Mouse (Mus musculus): ENCODE results near the gene Cers3.
A peak's percentile ranks its signal among the peaks of the same experiment; 100 is the strongest.

The Cers3 gene

DNA sequence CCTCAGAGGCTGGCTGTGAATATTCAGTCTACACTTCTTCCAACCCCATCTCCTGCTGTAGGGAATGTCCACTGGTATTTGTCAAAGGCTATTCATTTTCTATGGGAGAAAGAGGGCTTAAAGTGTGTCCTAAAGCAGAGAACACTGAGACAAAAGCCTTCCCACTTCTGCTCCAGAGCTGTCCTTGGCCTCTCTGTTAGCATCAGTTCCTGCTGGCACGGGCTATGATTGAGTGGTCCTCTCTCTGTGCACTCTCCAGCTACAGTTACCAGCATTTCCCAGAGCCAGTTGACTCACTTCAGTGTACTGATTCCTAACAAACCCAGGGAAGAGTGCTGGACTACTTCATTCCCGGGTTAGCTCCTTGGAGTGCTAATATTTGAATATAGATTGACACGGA lies 43.2 kb downstream of the Cers3 start:
- no peak for DNase-seq

DNA sequence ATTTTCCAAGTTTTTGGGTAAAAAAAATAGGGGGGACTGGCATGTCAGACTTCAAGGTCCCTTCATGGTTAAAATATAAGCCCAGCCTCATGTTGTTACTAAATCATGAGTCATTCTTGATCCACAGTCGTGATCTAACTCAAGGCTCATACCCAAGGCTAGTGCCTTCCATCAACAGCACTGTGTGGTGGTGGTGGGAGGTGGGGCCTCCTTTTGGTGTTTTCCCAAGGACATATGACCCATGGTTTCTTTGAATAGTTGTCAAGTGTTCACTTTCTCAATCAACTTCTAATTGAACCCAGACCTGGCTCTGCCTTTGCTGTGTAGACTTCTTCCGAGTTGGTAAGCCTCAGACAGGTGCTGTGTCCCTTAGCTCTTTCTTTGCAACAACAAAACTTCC lies 44.5 kb downstream of the Cers3 start:
- no peak for DNase-seq

DNA sequence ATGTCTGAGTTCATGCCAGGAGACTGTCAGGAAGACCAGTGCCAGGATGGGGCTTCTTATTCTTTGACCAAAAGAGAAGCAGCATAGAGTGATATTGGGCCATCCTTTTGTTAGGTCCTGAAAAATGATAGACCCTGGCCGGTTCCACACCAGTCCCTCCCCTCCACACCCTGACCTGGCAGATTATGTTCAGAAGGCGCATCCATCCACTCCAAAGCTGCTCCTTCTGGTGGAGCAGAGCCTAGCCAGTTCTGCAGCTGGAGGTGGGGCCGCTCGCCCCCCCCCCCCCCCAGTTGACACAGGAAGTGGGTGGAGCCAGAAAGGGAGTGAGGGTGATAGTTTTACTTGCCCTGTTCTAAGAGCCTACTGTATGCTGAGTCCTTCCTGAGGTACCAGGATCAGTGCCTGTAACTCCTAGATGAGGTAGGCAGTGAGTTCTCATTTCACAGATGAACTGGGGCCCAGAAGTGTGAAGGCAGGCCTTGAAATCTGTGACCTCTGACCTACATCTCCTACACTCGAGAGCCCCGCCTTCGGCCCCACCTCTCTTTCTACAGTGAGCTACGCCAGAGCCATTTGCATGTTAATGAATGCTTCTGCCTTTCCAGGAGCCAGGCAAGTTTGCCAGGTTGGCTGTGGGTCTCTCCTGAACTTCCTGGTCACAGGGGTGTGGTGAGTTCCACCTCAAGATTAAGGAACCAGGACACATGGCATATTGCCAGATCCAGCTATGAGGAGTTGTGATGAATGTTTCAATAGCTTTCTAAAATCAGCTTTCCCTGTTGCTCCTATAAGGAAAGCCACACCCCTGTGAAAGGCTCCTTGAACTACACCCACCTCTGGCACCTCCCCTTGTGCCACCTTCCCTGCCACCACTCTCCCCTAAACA lies 46.8 kb downstream of the Cers3 start:
- DNase-seq = no peak

DNA sequence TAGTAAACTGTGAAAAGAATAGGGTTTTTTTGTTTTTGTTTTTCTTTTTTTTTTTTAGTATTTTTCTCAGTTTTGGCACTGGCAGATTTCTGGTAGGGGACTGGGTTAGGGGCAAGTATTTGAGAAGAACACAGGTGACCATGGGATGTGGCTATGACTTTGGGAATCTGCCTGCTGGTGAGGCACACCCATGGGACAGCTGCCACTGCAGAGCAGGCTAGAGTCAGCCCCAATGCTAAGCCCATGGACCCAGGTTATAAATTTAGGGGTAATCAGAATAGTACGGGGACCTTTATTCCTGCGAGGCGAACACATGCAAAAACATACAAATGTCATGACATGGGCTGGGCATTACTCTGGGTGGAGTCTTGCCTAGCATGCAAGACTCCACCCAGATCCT lies 47.7 kb downstream of the Cers3 start:
- no peak for DNase-seq

DNA sequence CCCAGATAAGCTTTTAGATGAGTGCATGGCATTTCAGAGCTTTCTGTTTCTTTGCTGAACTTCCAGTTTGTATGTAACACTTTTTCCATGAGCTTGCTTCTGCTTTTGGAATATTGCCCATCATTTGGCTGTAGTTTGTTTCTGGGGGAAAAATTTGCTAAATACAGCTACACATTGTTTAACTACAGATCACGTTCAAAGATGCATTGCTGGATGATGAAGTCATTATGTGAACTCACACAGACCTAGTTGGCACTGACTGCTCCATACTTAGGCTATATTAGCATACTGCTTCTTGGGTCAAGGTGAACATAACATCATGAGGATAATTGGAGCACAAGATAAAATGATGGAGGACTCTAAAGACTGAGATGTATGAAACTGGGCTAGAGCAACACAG lies 53.6 kb downstream of the Cers3 start:
- DNase-seq = no peak

DNA sequence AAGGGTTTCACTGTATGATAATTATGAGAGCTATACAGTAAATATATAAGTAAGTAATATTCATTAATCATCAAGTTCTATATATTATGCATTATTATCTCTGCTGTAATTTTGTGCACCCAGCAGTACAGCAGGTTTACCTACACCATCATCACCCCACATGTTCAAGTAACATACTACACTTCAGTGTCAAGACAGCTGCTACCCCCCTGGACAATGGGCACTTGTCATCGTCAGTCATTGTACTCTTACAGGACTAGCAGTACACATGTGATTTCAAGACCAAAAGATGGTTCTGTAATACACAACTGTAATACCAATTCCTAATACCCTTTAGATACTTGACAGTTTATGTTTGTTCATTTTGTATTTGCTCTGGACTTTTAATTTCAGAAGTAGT lies 54.0 kb downstream of the Cers3 start:
- DNase-seq = no peak

DNA sequence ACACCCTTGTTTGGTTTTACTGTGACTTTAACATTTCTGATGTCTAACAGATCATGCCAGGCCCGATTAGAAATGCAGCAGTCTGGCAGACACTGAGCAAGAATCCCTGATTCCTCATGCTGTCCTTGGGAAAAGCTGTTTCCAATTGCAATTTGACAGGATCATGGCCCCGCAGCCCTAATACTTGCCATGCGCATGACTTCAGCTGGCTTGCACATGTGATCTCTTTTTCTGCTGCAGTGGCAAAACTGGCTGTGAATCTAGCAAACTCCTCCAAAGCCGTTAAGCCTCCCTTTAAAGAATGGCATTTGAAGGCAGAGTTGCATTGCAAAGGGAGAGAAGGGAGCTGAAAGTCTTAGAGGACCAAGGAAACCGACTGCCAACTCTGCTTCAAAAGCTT lies 55.5 kb downstream of the Cers3 start:
- no peak for DNase-seq

DNA sequence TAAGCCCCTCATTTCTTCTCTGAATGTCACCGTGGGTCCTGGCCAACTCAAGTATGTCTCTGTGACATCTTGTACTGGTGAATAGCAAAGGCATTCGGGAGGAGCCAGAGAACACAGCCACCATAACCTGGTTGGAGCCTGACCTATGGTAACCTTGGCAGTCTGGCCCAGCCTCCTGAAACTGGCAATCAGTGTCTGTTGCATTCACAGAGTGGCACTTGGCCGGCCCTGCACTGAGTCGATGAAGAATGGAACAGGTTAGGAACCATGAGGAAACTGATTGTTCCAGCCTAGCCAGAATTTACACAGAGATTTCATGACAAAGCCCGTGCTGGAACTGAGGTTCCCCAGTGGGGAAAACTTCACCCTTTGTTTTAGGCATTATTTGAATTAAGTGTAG lies 57.5 kb downstream of the Cers3 start:
- no peak for DNase-seq

DNA sequence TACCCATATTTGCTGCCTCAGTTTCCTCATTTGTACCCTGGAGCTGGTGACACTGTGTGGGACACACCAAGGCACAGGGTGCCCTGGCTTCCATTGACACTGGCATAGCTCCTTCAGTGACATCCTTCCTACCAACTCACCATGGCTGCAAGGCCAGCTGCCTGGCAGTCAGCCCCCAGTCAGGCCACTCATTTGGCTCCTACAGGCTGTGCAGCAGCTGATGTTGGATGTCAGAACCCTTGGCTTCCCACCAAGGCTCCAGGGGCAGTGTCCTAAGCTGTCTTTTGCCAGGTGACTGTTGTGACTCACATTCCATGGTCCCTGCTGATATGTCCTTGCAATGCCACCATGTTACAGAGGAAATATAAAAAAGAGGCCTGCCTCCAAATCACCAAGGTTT lies 58.5 kb downstream of the Cers3 start:
- no peak for DNase-seq

DNA sequence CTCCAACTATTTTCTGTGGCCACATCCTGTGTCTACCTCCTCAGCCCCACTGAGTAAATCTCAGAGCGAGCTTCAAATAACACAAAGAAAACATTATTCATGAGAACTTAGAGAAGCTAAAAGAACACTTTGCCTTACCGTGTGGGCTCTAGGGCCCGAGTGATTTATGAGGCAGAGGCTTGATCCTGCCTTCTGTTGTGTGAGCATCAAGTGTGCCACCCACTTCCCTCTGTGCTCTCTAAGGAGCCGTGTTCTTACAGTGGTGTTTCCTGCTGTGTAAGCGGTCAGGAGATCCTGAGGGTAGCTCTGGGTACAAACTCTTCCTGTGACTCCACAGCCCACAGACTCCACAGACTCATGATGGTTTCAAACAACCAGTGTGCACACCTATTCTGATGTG lies 60.5 kb downstream of the Cers3 start:
- DNase-seq = no peak

DNA sequence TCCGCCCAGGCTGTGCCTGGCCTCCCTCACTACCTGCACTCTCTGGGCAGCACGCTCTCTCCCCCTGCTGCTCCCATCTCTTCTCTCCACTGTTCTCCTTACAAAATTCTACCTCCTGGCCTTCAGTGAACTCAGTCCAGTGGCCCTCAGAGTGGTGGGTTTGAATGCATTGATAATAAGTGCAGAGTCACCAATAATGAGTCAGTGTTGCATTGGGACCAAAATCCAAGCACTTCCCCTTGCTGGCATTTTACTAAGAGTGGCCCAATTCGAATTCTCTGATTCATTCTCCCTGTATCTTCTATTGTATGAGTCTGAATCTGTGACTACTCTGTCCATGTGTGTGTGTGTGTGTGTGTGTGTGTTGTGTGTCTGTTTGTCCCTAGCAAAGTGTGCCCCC lies 63.5 kb downstream of the Cers3 start:
- DNase-seq = no peak

DNA sequence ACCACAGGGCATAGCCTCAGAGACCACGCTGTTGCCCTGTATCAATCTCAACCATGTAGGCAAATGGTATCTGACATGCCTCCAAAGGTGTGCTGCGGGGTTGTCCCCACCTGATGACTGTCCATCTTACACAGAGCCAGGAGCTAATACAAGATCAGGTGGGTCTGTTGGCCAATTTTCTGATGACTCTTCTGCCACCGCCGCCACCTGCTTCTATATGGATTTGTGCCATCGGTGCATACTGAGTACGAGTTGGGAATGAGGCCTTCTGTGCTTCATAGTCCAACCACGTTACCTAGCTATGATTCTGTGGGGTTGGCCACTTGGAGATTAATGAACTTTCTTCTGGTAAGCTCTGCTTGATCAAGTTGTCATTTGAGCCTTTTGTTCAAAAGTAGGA lies 67.1 kb downstream of the Cers3 start:
- DNase-seq = no peak

DNA sequence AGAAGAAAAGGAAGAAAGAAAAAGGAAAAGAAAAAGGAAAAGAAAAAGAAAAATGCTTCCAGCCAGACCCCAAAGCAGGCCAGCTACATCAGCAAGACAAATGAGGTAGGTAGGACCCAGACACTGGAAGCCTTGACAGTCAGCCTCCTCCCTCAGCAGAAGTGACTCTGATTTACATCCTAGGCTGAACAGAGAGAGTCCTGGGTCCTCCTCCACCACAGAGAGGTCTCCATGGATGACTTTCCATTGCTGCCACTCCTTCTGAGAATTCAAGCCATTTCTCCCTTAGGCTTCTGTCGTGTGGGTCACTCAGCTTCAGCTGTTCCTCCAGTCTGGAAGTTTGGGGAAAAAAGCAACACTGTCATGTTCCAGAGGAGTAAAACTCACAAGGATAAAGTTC lies 68.0 kb downstream of the Cers3 start:
- DNase-seq = no peak

DNA sequence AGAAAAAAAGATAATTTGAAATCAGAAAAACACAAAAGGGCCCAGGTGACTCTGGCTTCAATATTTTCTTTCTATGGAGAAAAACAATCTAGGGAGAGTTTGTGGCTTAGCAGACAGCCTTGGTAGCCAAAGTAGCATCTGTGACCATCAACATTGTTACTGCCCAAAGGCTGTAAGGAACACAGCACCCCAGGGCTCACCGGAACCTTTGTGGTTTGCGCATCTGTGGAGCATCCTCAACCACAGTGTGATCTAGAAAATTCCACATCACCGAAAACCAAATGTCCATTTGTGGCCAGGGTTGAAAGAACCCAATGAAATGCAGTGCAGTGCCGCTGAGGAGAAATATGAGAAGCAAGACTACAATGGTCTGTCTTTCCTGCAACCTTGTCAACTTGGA lies 69.0 kb downstream of the Cers3 start:
- DNase-seq = no peak

DNA sequence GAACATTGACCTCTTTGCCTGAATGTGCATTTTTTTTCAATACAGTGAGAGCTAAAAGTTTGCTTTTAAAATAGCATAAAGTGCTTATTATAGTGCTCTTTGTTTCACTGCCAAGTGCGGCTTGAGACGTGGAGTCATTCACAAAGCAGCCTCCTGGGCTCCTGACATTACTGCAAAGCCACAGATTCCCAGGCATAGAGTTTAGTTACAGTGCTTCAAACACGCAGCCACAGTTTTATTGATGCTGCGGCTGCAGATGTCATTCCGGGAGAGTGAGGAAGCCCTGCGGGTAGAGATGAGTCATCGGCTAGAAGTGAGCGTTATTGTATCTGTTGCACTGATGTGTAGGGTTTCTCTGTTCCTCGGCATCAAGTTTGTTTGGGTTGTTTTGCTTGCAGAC lies 69.4 kb downstream of the Cers3 start:
- DNase-seq = no peak

DNA sequence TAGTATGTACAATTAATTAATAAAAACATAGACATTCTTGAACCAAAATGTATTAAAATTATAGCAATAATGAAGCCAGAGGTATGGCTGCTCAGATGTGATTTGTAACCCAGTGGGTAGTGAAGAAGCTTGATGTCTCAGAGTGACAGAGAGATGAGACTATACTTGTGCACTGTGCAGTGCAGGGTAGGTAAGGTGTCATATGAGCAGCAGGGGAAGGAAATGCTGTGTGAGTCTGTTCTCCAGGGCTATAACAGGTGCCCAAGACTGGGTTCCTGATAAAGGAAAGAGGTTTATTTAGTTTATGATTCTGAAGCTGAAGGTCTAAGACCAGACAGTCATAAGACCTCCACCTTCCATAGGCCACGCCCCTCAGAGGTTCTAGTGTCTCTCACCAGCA lies 69.9 kb downstream of the Cers3 start:
- no peak for DNase-seq

DNA sequence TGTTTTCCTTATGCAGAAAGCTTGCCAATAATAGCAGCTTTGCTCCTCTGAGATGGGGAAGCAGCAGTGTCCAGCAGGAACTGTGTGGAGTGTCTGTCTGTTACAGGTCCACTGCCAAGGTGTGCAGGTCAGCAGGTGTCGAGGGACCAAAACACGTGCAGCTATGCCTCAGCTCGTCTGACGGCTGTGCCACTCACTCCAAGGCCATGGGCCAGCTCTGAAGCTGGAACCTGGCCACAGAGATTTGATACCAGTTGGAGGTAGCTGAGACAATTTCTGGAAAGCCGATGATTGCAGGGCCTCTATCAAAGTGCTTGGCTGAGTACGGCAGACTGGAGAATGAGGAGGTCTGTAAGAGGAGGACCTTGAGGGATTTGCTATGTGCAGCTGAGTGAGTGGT lies 72.2 kb downstream of the Cers3 start:
- DNase-seq = no peak

DNA sequence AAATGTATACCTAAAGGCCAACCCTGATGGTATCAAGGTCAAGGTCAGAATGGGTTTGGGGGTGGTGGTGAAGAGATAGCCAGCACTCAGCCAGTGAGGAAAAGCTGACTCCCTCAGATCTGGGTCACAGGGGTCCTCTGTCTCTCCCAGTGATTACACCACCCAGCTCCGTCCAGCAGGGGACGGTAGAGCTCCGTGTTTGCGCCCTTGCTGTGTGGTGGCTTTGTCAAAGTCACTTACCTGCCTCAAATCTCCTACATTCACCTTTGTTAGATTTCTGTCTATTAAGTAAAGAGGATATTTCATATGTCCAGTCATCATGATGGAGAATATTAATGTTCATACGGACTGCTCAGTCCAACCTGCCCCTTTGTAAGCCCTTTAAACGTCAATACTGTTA lies 76.7 kb downstream of the Cers3 start:
- DNase-seq = no peak

DNA sequence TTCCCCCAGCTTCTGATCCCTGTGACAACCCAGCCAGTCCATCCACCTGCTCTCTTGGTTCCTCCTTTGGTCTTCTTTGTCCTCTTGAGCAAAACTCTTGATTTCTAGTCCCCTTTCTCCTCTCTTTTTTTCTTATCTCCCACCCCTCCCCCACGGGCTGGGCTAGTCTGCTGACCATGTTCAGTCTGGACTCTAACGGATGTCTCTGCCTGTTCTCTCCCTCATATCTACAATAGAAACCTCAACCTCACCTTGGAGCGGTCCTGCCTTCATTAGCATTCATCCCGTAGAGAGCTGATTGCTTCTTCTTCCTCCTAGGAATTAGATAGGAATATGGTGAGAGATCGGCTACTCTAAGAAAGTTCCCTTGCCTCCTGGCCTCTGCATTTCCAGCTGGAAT lies 87.5 kb downstream of the Cers3 start:
- DNase-seq = no peak

DNA sequence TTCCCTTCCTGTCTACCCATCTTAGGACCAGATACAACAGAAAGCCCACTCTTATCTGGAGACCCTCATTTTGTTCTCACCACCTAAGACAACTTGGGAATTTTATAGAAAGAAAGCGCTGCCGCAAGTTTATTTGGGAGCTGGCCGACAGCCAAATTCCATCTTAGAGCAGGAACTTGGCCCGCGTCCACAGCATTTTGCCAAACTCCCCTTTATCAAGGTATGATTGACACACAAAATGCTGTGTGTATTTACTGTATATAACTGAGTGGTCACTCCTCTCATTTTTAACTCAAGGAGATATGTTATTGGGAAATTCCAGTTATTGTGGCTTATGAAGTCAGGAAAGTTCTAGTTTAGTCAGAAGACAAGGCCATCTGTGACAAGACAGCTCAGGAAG lies 88.0 kb downstream of the Cers3 start:
- DNase-seq = no peak

DNA sequence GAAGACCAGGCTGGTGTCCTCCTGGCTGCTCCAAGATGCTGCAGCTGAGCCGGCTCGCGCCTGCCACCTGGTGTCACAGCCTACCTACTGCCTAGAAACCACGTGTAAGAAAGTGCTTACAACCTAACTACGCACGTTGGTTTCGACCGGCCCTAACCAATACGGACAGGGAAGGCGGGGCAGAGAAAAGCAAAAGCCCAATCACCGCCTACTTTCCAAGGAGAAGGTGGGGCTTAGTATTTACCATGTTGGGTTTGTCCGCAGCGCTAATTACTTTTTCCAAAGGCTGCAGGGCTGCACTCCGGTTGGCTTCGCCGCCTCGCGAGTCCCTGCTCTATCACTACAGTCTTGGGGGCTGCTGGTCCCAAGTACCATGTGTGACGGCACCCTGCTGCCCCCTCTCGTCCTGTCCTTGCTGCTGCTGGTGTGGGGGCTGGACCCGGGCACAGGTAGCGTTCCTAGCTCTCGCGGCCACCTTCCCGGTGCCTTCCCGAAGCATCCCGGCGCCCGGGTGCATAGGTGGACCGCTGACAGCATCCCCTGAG lies 96.2 kb downstream of the Cers3 start, which contains the start of gene Adamts17:
Adamts17 (plus strand) TSS at position 273 of the 545 bp plus-strand sequence.
- peak; percentile 94 for DNase-seq

DNA sequence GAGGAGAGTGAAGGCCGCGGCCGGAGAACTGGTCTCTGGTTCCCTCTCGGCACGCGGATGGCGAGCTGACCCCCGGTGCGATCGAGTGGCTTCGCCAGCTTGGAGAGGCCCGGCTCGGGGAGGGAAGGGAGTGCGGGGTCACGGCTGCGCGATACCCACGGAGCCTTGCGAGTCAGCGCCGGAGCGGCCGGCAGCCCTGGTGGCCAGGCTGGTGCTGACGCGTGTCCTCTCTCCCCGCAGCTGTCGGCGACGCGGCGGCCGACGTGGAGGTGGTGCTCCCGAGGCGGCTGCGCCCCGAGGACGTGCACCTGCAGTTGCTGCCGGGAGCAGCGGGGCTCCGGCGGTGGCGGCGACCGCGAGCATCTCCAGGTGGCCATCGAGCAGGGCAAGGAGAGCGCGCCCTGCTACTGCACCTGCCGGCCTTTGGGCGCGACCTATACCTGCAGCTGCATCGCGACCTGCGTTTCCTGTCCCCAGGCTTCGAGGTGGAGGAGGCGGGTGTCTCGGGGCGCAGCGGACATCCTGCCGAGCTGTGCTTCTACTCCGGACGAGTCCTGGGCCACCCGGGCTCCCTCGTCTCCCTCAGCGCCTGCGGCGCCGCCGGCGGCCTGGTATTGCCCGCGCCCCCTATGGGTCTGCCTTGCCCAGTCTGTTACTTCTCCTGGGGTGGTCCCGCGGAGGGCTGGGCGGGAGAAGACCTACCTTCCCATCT lies 96.9 kb downstream of the Cers3 start:
- DNase-seq = peak; percentile 35

DNA sequence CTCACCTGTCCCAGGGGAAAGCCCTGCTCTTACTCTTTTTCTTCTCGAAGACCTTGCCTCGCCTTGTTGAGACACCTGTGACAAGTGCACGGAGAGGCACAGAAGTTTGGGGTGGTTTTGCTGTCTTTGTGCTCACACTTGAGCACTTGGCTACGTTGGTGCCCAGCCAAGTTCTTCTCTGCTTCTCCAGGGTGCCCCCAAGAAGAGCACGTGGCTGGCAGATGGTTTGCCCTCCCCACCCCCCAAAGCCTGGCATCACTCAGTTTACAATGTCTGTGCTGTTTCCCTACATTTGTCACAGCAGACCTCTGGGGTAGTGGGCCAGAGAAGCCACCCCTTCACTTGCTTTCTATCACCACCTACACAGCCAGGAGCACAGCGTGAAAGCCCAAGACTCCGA lies 97.9 kb downstream of the Cers3 start:
- DNase-seq = peak; percentile 24

DNA sequence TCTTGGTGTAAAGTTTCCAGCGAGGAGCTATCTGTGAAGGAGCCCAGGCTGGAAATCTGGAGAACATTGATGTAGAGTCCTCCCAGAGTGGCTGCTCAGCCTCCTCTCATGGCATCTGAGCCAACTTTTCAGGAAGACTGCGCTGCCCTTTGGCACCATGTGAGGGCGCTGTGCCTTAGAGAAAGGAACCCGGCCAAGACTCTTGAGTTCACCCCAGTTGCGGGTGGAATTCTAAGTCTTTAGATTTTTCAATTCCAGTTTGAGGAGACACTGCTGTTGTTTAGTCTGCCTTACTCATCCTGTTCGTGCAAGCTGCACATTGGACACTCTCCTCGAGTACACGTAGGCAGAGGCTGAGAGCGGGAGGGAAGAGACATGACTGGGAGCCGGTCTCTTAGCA lies 98.7 kb downstream of the Cers3 start:
- DNase-seq = peak; percentile 56

All from cerebellum, adult 11-12 months (tissue).